Mouse (Mus musculus) cerebellum, adult 2 months (tissue): ENCODE measurements at regions not wholly inside any gene's neighbourhood (a gene's known extent, or its start where the extent isn't known, plus 50 kb on each side); places are given as distances from the start of the nearest gene placed in this dataset.

Experiments used
- CTCF ChIP-seq: fragments of 200-500 bp; IDR thresholded peaks from 2 replicates; pipeline ENCODE4 v1.5.1; 2011; ENCODE audit warnings: low read depth, mild to moderate bottlenecking, control low read depth, low read length, moderate library complexity, borderline replicate concordance; ENCODE audit not compliant: insufficient read depth
- POLR2A ChIP-seq: fragments of 200-500 bp; IDR thresholded peaks from 2 replicates; pipeline ENCODE4 v1.6.1; 2011; ENCODE audit warnings: low read length, control low read depth, borderline replicate concordance; ENCODE audit not compliant: insufficient read depth

DNA sequence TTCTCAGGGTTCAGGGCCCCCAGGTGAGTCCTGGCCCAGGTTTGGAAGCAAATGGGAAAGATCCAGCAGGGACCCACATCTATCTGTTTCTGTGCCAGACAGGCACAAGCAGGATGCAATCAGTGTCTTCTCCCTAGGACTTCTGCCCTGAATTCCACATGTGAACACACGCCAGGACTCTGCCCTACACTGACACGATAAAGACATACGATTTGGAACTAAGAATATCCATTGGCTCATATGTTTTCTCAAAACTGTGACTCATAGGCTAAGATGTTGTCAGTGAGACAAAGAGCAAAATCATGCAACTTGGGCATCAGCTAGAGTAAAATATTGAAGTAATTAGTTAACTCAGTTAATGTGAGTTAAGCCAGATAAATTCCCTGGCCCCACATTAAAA lies 112.6 kb downstream of the Cxcl12 start:
- TF ChIP-seq CTCF (no peak), POLR2A (no peak)
